Mouse (Mus musculus): ENCODE measurements around the gene Pacs2.

DNA sequence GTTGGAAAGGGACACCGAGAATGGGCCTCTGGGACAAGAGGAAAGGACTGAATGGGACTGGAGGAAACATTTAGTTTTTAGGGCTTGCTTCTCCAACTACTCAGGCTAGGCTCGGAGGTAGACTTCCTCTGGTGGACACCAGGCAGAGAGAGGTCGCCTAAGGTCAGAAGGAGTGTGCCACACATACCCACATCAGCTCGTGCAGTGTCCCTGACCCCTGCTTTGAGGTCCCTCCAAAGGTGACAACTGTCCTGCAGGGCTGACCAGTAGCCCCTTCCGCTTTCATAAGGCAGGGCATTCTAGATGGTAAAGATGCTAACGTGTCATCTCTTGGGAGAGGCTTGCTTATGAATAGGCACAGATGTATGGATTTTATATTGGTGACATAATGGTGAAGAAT is 61.2 kb downstream of the Pacs2 start:
- TF ChIP-seq TAL1 (IDR thresholded peaks at IDR 0.05; ENCODE audit: low read length) = no peak
- TF ChIP-seq GATA1 (IDR thresholded peaks at IDR 0.05; ENCODE audit: low read length) = no peak

Measured in erythroblast, embryonic 14.5 days (primary cell).